Mouse (Mus musculus) megakaryocyte-erythroid progenitor cell, adult 5-6 weeks (primary cell): Measurements from ENCODE around the gene Hcn3. TPM values are rescaled to one million over a fixed set of nuclear protein-coding genes. Genes with fewer than 3 reads are reported as not detected.

Experiments
- ATAC-seq: replicated peaks from 2 replicates; pipeline ENCODE4 v1.8.0; 2016; ENCODE audit warnings: mild to moderate bottlenecking, inconsistent platforms; ENCODE audit not compliant: severe bottlenecking, poor library complexity, low FRiP score, low TSS enrichment
- total RNA-seq, 2 experiments: library from RNA; stranded (forward) in 1 of 2; stranded (reverse) in 1 of 2; fragments of 200-1000, 215-1000 nt in 1 of 2; fragments of >200 nt in 1 of 2; fragmentation: Nextera tagmentation in 1 of 2; gene quantifications; 2 replicates each; pipeline ENCODE4 v1.2.3; 2014 to 2017

The Hcn3 gene
- total RNA-seq, 2 experiments from 2014 or later = 1.4 to 1.6 TPM

GRCm38 (mm10) chr3:89107545-89107944 is 52.5 kb downstream of the Hcn3 start:
- ATAC-seq = no peak

- no peak for ATAC-seq
Observed at GRCm38 (mm10) chr3:89106881-89107280, 53.1 kb downstream of the Hcn3 start.

- no peak for ATAC-seq
Observed at GRCm38 (mm10) chr3:89103291-89103595, 56.8 kb downstream of the Hcn3 start.

- ATAC-seq = no peak
Observed at GRCm38 (mm10) chr3:89102495-89103290, 57.3 kb downstream of the Hcn3 start.

GRCm38 (mm10) chr3:89101812-89102494 is 58.0 kb downstream of the Hcn3 start, which contains the start of gene Fdps:
TSS of gene Fdps (minus strand) at chr3:89101959.
- ATAC-seq = peak; percentile 99

GRCm38 (mm10) chr3:89101459-89101811 is 58.6 kb downstream of the Hcn3 start:
- peak; percentile 35 for ATAC-seq

- no peak for ATAC-seq
Observed at GRCm38 (mm10) chr3:89100811-89101210, 59.2 kb downstream of the Hcn3 start, which contains the start of gene Gm43738. TSS of gene Gm43738 (minus strand) at chr3:89101099.

Other genes with a start within 250 kb of the Hcn3 start
- 23.7 and 36.2 TPM in 2 replicates for gene Msto1, start 246.2 kb downstream of the Hcn3 start, total RNA-seq (2014; fragmentation: Nextera tagmentation)
- 30.0 and 33.5 TPM in 2 replicates for gene Msto1, start 246.2 kb downstream of the Hcn3 start, total RNA-seq (2017)
- gene Ash1l, start 209.6 kb downstream of the Hcn3 start, total RNA-seq (2014; fragmentation: Nextera tagmentation) = 41.9 and 49.7 TPM in 2 replicates
- gene Ash1l, start 209.6 kb downstream of the Hcn3 start, total RNA-seq (2017) = 22.7 and 25.0 TPM in 2 replicates
- gene Dap3, start 209.0 kb downstream of the Hcn3 start, total RNA-seq (2014; fragmentation: Nextera tagmentation) = 226 and 303 TPM in 2 replicates
- gene Dap3, start 209.0 kb downstream of the Hcn3 start, total RNA-seq (2017) = 98.3 and 153 TPM in 2 replicates
- 8.0 and 13.7 TPM in 2 replicates for gene Rusc1, start 66.9 kb downstream of the Hcn3 start, total RNA-seq (2014; fragmentation: Nextera tagmentation)
- gene Rusc1, start 66.9 kb downstream of the Hcn3 start, total RNA-seq (2017) = 5.8 and 8.9 TPM in 2 replicates
- gene Gm43738, start 59.1 kb downstream of the Hcn3 start, total RNA-seq (2014; fragmentation: Nextera tagmentation) = not detected in 2 replicates
- not detected in 2 replicates for gene Gm43738, start 59.1 kb downstream of the Hcn3 start, total RNA-seq (2017)
- gene Fdps, start 58.2 kb downstream of the Hcn3 start, total RNA-seq (2014; fragmentation: Nextera tagmentation) = 53.1 and 60.3 TPM in 2 replicates
- gene Fdps, start 58.2 kb downstream of the Hcn3 start, total RNA-seq (2017) = 102 and 125 TPM in 2 replicates
- gene Pklr, start 24.1 kb downstream of the Hcn3 start, total RNA-seq (2014; fragmentation: Nextera tagmentation) = 213 and 235 TPM in 2 replicates
- gene Pklr, start 24.1 kb downstream of the Hcn3 start, total RNA-seq (2017) = 157 and 170 TPM in 2 replicates
- 72.3 and 88.0 TPM in 2 replicates for gene Clk2, start 4.6 kb upstream of the Hcn3 start, total RNA-seq (2014; fragmentation: Nextera tagmentation)
- 46.6 and 69.3 TPM in 2 replicates for gene Clk2, start 4.6 kb upstream of the Hcn3 start, total RNA-seq (2017)
- 86.7 and 129 TPM in 2 replicates for gene Scamp3, start 17.3 kb upstream of the Hcn3 start, total RNA-seq (2014; fragmentation: Nextera tagmentation)
- 32.8 and 34.8 TPM in 2 replicates for gene Scamp3, start 17.3 kb upstream of the Hcn3 start, total RNA-seq (2017)
- 28.1 and 39.1 TPM in 2 replicates for gene Fam189b, start 22.9 kb upstream of the Hcn3 start, total RNA-seq (2014; fragmentation: Nextera tagmentation)
- 6.9 and 13.7 TPM in 2 replicates for gene Fam189b, start 22.9 kb upstream of the Hcn3 start, total RNA-seq (2017)
- gene Gba, start 42.7 kb upstream of the Hcn3 start, total RNA-seq (2014; fragmentation: Nextera tagmentation) = 39.6 and 41.4 TPM in 2 replicates
- gene Gba, start 42.7 kb upstream of the Hcn3 start, total RNA-seq (2017) = 36.5 and 44.3 TPM in 2 replicates
- gene Thbs3, start 55.0 kb upstream of the Hcn3 start, total RNA-seq (2014; fragmentation: Nextera tagmentation) = 4.0 TPM in 1 of 2 replicates, not detected in the other
- gene Thbs3, start 55.0 kb upstream of the Hcn3 start, total RNA-seq (2017) = 0.57 and 1.7 TPM in 2 replicates
- gene Mtx1, start 66.9 kb upstream of the Hcn3 start, total RNA-seq (2014; fragmentation: Nextera tagmentation) = 114 and 122 TPM in 2 replicates
- 68.1 and 92.8 TPM in 2 replicates for gene Mtx1, start 66.9 kb upstream of the Hcn3 start, total RNA-seq (2017)
- gene Muc1, start 68.9 kb upstream of the Hcn3 start, total RNA-seq (2014; fragmentation: Nextera tagmentation) = not detected in 2 replicates
- gene Muc1, start 68.9 kb upstream of the Hcn3 start, total RNA-seq (2017) = not detected in 2 replicates
- gene Krtcap2, start 85.8 kb upstream of the Hcn3 start, total RNA-seq (2014; fragmentation: Nextera tagmentation) = 127 and 147 TPM in 2 replicates
- gene Krtcap2, start 85.8 kb upstream of the Hcn3 start, total RNA-seq (2017) = 119 and 124 TPM in 2 replicates
- not detected in 2 replicates for gene Trim46, start 86.1 kb upstream of the Hcn3 start, total RNA-seq (2014; fragmentation: Nextera tagmentation)
- gene Trim46, start 86.1 kb upstream of the Hcn3 start, total RNA-seq (2017) = not detected in 2 replicates
- gene Dpm3, start 99.2 kb upstream of the Hcn3 start, total RNA-seq (2014; fragmentation: Nextera tagmentation) = 44.2 and 75.7 TPM in 2 replicates
- 30.1 and 90.9 TPM in 2 replicates for gene Dpm3, start 99.2 kb upstream of the Hcn3 start, total RNA-seq (2017)
- gene Slc50a1, start 110.4 kb upstream of the Hcn3 start, total RNA-seq (2014; fragmentation: Nextera tagmentation) = 35.4 and 66.5 TPM in 2 replicates
- 31.4 and 50.3 TPM in 2 replicates for gene Slc50a1, start 110.4 kb upstream of the Hcn3 start, total RNA-seq (2017)
- gene Efna1, start 120.9 kb upstream of the Hcn3 start, total RNA-seq (2014; fragmentation: Nextera tagmentation) = not detected in 2 replicates
- gene Efna1, start 120.9 kb upstream of the Hcn3 start, total RNA-seq (2017) = not detected in 2 replicates
- not detected in 2 replicates for gene Efna3, start 162.8 kb upstream of the Hcn3 start, total RNA-seq (2014; fragmentation: Nextera tagmentation)
- gene Efna3, start 162.8 kb upstream of the Hcn3 start, total RNA-seq (2017) = not detected in 2 replicates
- gene Efna4, start 177.8 kb upstream of the Hcn3 start, total RNA-seq (2014; fragmentation: Nextera tagmentation) = 0.30 TPM in 1 of 2 replicates, not detected in the other
- 0.30 TPM in 1 of 2 replicates, not detected in the other for gene Efna4, start 177.8 kb upstream of the Hcn3 start, total RNA-seq (2017)
- gene Adam15, start 189.8 kb upstream of the Hcn3 start, total RNA-seq (2014; fragmentation: Nextera tagmentation) = 7.4 and 11.4 TPM in 2 replicates
- gene Adam15, start 189.8 kb upstream of the Hcn3 start, total RNA-seq (2017) = 2.3 and 6.4 TPM in 2 replicates
- gene Dcst2, start 201.8 kb upstream of the Hcn3 start, total RNA-seq (2014; fragmentation: Nextera tagmentation) = not detected in 2 replicates
- gene Dcst2, start 201.8 kb upstream of the Hcn3 start, total RNA-seq (2017) = not detected in 2 replicates
- not detected in 2 replicates for gene Dcst1, start 205.1 kb upstream of the Hcn3 start, total RNA-seq (2014; fragmentation: Nextera tagmentation)
- gene Dcst1, start 205.1 kb upstream of the Hcn3 start, total RNA-seq (2017) = not detected in 2 replicates
- 5.0 and 6.6 TPM in 2 replicates for gene Zbtb7b, start 234.6 kb upstream of the Hcn3 start, total RNA-seq (2014; fragmentation: Nextera tagmentation)
- 7.3 and 11.5 TPM in 2 replicates for gene Zbtb7b, start 234.6 kb upstream of the Hcn3 start, total RNA-seq (2017)
- gene Lenep, start 242.6 kb upstream of the Hcn3 start, total RNA-seq (2014; fragmentation: Nextera tagmentation) = 3.5 and 3.6 TPM in 2 replicates
- gene Lenep, start 242.6 kb upstream of the Hcn3 start, total RNA-seq (2017) = not detected in 2 replicates